Mouse (Mus musculus) liver, postnatal 0 days (tissue): ENCODE results near the gene Pamr1.

Experiments
- CTCF ChIP-seq: sonication (generic); IDR thresholded peaks from 2 replicates; pipeline ENCODE4 v1.5.1; 2016; ENCODE audit warnings: antibody characterized with exemption, low read depth
- EP300 ChIP-seq: IDR thresholded peaks from 2 replicates; pipeline ENCODE4 v1.6.1; 2016; ENCODE audit warnings: antibody characterized with exemption, low read depth, mild to moderate bottlenecking

GRCm38 (mm10) chr2:102667981-102668380 lies 118.2 kb downstream of the Pamr1 start:
- TF ChIP-seq CTCF: no peak
- TF ChIP-seq EP300: no peak
